Mouse (Mus musculus) intestine, embryonic 16.5 days (tissue): ENCODE results near the gene 1700025G04Rik. TPM values are rescaled to one million over a fixed set of nuclear protein-coding genes. Genes with fewer than 3 reads are reported as not detected.

Source experiments
- ATAC-seq: fragments of 200-750 bp; cut with Nextera tagmentation; 2 replicates; pipeline ENCODE4 v1.8.0; 2017; ENCODE audit warnings: moderate TSS enrichment, moderate library complexity
- H3K27ac ChIP-seq: fragments of 300-500 bp; sonication (generic); 2 replicates; pipeline ENCODE4 v1.5.1; 2014; ENCODE audit warnings: mild to moderate bottlenecking, low read length
- H3K27me3 ChIP-seq: fragments of 300-500 bp; sonication (generic); replicated peaks from 2 replicates; pipeline ENCODE4 v1.6.1; 2014; ENCODE audit warnings: low read length, control low read depth, mixed read lengths; ENCODE audit not compliant: control insufficient read depth, insufficient read depth
- H3K36me3 ChIP-seq: fragments of 300-500 bp; sonication (generic); 2 replicates; pipeline ENCODE4 v1.6.1; 2014; ENCODE audit warnings: low read length, control low read depth; ENCODE audit not compliant: control insufficient read depth, insufficient read depth
- H3K4me1 ChIP-seq: fragments of 300-500 bp; sonication (generic); 2 replicates; pipeline ENCODE4 v1.6.1; 2014; ENCODE audit warnings: low read length, control low read depth, mixed read lengths; ENCODE audit not compliant: control insufficient read depth, insufficient read depth
- H3K4me2 ChIP-seq: fragments of 300-500 bp; sonication (generic); 2 replicates; pipeline ENCODE4 v1.6.1; 2014; ENCODE audit warnings: low read depth, low read length, control low read depth
- H3K4me3 ChIP-seq: fragments of 300-500 bp; sonication (generic); 2 replicates; pipeline ENCODE4 v1.5.1; 2014; ENCODE audit warnings: mild to moderate bottlenecking, low read length
- H3K9ac ChIP-seq: fragments of 300-500 bp; sonication (generic); 2 replicates; pipeline ENCODE4 v1.6.1; 2014; ENCODE audit warnings: low read depth, low read length
- H3K9me3 ChIP-seq: fragments of 300-500 bp; sonication (generic); 2 replicates; pipeline ENCODE4 v1.6.1; 2016; ENCODE audit warnings: low read length, control low read depth; ENCODE audit not compliant: control insufficient read depth
- WGBS: fragments of 180-500 bp; shearing (Covaris S2); extraction: QIAGEN DNeasy Blood & Tissue Kit; methylation state at CpG from one replicate; pipeline ENCODE4 v1.1.7; 2014; 5-methylcytosine and 5-hydroxymethylcytosine counted together
- polyA plus RNA-seq: library from polyadenylated mRNA; unstranded; fragments of >200 nt; fragmentation: Nextera tagmentation; extraction: Ambion mirVana; gene quantifications from 2 replicates; pipeline ENCODE4 v1.2.1, GENCODE M21; 2015

1700025G04Rik gene
- polyA plus RNA-seq, 1 experiment from 2014 or later: 18.5 TPM

DNA sequence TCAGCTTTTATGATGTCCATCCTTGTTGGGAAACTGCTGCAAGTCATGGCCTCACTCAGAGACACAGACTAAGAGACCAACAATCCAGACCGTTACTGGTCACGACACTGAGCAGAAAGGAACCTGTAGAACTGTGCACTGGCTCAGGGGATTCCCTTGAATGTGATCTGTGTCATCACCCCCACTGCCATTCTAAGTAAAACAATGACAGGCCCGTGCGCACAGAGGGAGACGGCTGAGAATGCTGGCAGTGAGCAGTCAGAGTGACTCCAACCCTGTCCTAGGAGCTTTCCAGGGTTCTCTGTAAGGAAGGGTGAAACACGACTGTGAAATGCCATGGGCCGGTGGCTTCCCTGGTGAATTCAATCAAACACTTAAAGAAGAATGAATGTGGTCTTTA is 132.3 kb downstream of the 1700025G04Rik start:
- WGBS: 48% methylated on average over 7 of the region's 7 CpGs

DNA sequence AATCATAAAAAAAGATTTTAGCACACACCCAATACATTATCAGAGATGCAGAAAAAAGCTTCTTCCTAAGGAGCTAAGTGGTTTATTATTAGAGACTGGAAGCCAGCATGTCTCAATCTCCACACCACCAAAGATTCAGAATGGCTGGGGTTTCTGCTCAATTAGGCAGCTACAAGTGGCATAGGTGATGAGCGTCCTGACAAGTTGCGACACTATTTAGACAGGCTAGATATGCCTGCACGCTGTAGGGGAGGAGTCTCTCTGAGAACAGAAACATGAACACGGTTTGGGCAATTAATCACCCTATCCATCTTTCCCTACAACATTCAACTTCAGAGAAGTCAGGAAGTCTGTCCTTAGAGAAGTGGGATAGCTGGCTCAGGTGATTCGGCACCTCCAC is 134.1 kb downstream of the 1700025G04Rik start:
- no peak overlapping the region for H3K4me3 ChIP-seq
- no peak for ATAC-seq
- H3K9ac ChIP-seq: no peak overlapping the region
- WGBS: 59% methylated on average over 5 of the region's 5 CpGs
- no peaks in the 10 kb centered on the region for H3K9me3 ChIP-seq
- H3K27me3 ChIP-seq: no peaks in the 10 kb centered on the region
- H3K4me2 ChIP-seq: no peak overlapping the region
- 0 out of 2 replicates have a peak, but pooled peaks cover 3% of the 10 kb centered on the region for H3K36me3 ChIP-seq
- H3K4me1 ChIP-seq: peaks cover 10% of the 10 kb centered on the region
- H3K27ac ChIP-seq: no peak overlapping the region

More for the DNA sequence above, 132.3 kb downstream of the 1700025G04Rik start:
- Histone ChIP-seq H3K9me3 (no peaks in the 10 kb centered on the region), H3K27me3 (no peaks in the 10 kb centered on the region), H3K4me1 (peaks cover 8% of the 10 kb centered on the region), H3K9ac (no peak overlapping the region), H3K36me3 (0 out of 2 replicates have a peak, but pooled peaks cover 3% of the 10 kb centered on the region), H3K27ac (no peak overlapping the region), H3K4me3 (no peak overlapping the region), H3K4me2 (no peak overlapping the region)
- ATAC-seq: no peak

DNA sequence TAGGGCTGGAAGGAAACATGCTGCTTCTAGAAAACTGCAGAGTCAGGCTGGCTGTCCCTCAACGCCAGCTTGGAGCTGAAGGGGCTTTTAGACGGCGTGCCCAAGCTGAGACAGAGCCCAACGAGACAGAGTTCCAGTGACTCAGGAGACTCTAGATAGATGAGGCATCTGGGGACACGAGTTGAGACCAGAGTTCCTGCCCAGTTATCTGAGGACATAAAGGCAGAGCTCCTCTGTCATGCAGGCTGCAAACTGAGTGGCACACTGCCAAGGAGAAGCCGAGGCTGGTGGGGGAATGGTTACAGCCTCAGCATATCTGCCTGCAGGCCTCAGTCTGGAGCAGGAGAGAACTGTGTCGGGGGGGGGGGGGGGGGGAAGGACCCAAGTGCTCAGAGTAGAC is 136.4 kb downstream of the 1700025G04Rik start:
- no peak overlapping the region for H3K27ac ChIP-seq
- 33% methylated on average over 7 of the region's 7 CpGs for WGBS

DNA sequence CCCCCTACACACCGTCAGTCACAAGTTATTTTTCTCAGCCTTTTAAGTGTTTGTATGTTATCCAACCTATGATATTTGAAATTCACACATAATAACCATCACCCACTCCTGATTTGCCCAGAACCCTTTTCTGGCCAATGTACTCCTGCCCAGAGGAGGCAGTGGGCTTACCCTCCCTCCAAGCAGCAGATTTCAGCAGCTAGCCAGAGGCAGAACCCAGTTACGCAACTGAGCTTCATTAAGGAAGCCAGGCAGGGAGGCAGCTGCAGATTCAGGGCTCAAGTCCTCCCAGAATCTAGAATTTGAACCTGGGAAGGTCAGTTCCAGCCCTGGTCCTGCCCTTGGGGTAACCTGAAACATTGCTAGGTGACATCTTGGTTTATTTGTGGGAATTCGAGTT is 141.9 kb downstream of the 1700025G04Rik start:
- no peaks in the 10 kb centered on the region for H3K27me3 ChIP-seq
- H3K4me2 ChIP-seq: no peak overlapping the region
- WGBS: 77% methylated on average over 3 of the region's 3 CpGs
- peaks cover 34% of the 10 kb centered on the region for H3K4me1 ChIP-seq
- no peak overlapping the region for H3K27ac ChIP-seq
- H3K36me3 ChIP-seq: no peaks in the 10 kb centered on the region
- ATAC-seq: no peak
- H3K9ac ChIP-seq: no peak overlapping the region
- no peak overlapping the region for H3K4me3 ChIP-seq
- H3K9me3 ChIP-seq: no peaks in the 10 kb centered on the region

More for the DNA sequence above, 136.4 kb downstream of the 1700025G04Rik start:
- ATAC-seq: peak; percentile 69
- Histone ChIP-seq H3K9me3 (no peaks in the 10 kb centered on the region), H3K4me1 (peaks cover 6% of the 10 kb centered on the region), H3K9ac (no peak overlapping the region), H3K4me2 (no peak overlapping the region), H3K4me3 (no peak overlapping the region), H3K36me3 (no peaks in the 10 kb centered on the region), H3K27me3 (no peaks in the 10 kb centered on the region)

DNA sequence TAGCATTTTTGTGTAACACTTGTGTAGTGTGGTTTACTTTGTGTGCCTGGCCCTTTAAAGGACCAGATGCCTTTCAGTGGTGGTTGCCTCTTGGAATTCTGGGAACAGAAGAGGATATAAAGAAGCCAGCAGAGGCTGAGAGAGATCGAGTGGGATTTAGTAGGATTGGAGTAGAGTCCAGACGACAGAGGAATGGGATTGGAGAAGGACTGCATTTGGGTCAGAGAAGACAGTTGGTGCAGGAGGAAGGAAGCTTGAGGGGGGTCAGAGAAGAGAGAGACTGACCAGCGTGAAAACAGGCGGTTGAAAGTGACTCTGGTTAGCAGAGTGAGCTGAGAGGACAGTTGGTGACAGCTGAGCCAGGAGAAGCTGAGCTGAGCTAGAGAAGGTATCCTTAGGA is 142.4 kb downstream of the 1700025G04Rik start:
- WGBS: 47% methylated on average over 4 of the region's 4 CpGs
- ATAC-seq: no peak
- Histone ChIP-seq H3K27me3 (no peaks in the 10 kb centered on the region), H3K9ac (no peak overlapping the region), H3K36me3 (no peaks in the 10 kb centered on the region), H3K4me3 (no peak overlapping the region), H3K27ac (no peak overlapping the region), H3K9me3 (no peaks in the 10 kb centered on the region), H3K4me1 (peaks cover 36% of the 10 kb centered on the region), H3K4me2 (no peak overlapping the region)

DNA sequence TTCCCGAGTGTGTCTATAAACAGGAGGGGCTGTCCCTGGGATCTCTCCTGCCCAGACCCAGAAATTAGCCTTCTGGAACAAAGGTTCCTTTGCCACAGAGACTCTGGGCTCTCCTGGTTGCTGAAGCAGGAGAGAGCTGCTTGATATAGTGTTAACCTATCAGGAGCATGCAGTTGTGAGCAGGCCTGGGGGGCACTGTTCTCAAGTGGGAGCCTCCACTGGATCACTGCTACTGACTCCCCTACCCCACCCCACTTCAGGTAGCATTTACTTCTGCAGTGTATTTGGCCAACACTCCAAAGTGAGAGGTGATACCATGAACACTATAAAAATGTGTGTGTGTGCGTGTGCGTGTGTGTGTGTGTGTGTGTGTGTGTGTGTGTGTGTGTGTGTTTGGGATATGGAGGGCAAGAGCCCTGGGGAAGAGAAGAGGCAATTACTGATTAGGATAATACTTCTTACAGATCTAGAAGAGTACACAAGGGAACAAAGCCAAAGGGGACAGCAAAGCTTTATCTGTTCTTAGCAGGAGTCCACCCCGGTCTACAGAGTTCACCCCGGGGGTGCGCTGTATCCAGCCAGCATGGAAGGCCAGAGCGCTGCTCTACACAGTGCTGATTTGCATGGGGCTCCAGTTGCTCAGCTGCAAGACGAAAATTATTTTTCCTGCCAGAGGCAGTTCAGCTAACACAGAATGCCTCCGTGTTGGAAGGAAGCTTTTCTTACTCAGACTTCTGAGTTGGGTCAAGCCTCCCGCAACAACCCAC is 145.3 kb downstream of the 1700025G04Rik start:
- Histone ChIP-seq H3K27me3 (no peaks in the 10 kb centered on the region), H3K9ac (no peak overlapping the region), H3K4me1 (peaks cover 43% of the 10 kb centered on the region), H3K4me2 (no peak overlapping the region), H3K9me3 (no peaks in the 10 kb centered on the region), H3K27ac (no peak overlapping the region), H3K4me3 (no peak overlapping the region), H3K36me3 (no peaks in the 10 kb centered on the region)
- 48% methylated on average over 10 of the region's 10 CpGs for WGBS
- ATAC-seq: no peak

DNA sequence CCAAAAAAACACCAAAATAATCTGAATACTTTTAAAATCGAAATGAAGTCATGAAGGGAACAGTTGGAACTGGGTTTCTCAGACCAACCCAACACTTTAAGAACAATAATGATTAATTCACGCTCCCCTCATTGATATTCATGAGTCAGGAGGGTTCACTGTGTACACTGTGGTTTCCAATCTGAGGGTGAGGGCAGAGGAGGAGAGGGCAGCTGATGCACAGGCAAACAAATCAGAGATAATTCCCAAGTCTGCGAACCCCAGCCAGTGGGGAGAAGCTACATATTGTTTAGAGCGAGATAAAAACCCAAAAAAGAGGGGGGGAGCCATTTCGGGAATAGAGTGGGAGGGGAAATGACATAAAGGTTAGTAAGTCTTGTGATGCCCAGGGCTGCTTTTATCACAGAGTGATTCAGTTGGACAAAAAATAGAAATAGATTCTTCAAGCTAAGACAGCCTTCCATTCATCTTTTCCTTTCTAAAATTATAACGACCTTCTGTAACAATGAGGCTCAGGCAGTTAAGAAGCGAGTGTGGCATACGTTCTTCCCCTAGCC is 146.2 kb downstream of the 1700025G04Rik start:
- no peak for ATAC-seq
- Histone ChIP-seq H3K4me2 (no peak overlapping the region), H3K27ac (no peak overlapping the region), H3K4me3 (no peak overlapping the region), H3K27me3 (no peaks in the 10 kb centered on the region), H3K4me1 (peaks cover 45% of the 10 kb centered on the region), H3K36me3 (no peaks in the 10 kb centered on the region), H3K9ac (no peak overlapping the region), H3K9me3 (no peaks in the 10 kb centered on the region)
- 57% methylated on average over 8 of the region's 8 CpGs for WGBS

DNA sequence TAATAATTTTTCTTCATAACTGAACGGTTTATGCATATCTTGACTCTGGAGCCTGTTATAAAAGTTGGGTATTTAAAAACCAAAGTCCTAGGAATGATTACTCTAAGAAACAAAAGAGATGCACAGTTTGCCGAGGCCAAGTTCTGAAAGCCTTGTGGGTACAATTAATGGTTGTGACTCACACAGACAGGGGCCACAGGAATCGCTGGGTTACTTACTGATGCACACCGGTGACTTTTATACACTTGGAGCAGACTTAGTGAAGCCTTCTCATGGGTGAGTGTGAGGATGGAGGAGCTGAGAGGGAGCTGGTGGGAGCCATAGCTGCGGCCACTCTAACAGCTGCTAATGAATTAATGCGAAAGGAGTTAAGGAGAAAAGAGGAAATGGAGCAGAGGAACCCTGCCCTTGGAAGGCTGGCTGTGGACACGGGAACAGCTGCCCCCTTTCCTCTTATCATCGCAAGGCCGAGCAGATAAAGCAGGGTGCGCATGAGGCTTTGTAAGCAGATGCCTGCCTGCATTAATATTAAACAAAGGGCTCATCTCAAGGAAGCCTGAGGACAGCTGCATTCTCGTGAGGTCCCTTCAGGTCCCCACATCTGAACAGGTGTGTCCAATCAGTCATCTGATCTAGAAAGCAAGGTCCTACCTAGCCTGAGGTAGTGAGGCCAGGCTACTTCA is 146.8 kb downstream of the 1700025G04Rik start:
- Histone ChIP-seq H3K27me3 (no peaks in the 10 kb centered on the region), H3K9ac (no peak overlapping the region), H3K9me3 (no peaks in the 10 kb centered on the region), H3K4me1 (peaks cover 44% of the 10 kb centered on the region), H3K4me2 (no peak overlapping the region), H3K27ac (peak overlapping the region; percentile 14), H3K4me3 (no peak overlapping the region), H3K36me3 (no peaks in the 10 kb centered on the region)
- peak; percentile 48 for ATAC-seq
- 41% methylated on average over 11 of the region's 11 CpGs for WGBS

DNA sequence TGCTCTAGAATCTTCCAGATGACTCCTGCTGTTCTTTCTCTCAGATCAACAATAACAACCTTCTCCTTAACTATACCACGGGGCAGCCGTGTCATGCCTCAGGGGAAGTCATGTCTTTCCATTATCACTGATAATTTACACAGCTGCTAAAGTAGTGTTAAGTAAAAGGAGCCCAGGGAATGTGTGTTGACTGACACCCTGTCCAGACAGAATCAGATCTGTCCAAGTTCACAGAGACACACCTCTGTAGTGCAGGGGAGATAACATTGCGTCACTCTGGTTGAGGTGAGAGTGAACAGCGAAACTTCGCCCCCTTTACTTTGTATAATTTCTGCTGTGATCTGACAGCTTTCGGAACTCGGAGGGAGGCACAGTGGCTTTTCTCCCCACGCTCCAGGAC is 149.9 kb downstream of the 1700025G04Rik start:
- H3K36me3 ChIP-seq: no peaks in the 10 kb centered on the region
- no peak overlapping the region for H3K27ac ChIP-seq
- 37% methylated on average over 8 of the region's 8 CpGs for whole genome bisulfite sequencing

More for the DNA sequence above, 149.9 kb downstream of the 1700025G04Rik start:
- Histone ChIP-seq H3K4me2 (no peak overlapping the region), H3K4me1 (peaks cover 31% of the 10 kb centered on the region), H3K9ac (no peak overlapping the region), H3K4me3 (no peak overlapping the region), H3K9me3 (no peaks in the 10 kb centered on the region), H3K27me3 (no peaks in the 10 kb centered on the region)
- peak; percentile 65 for ATAC-seq
